Mouse (Mus musculus) urinary bladder, postnatal 25 days (tissue): ENCODE results near the gene Fam107b.
"Not testable (repeated sequence)": the region's sequence is repeated elsewhere in the genome, so short reads cannot be mapped to it uniquely, and the experiment has no call there.

Source experiments
- DNase-seq: peaks from one replicate; pipeline ENCODE4 v3.0.0; 2022; ENCODE audit warnings: low spot score

Fam107b gene

GRCm38 (mm10) chr2:3658900-3659299 is 88.6 kb downstream of the Fam107b start:
- DNase-seq: no peak

GRCm38 (mm10) chr2:3659300-3659910 is 89.1 kb downstream of the Fam107b start:
- no peak for DNase-seq

DNA sequence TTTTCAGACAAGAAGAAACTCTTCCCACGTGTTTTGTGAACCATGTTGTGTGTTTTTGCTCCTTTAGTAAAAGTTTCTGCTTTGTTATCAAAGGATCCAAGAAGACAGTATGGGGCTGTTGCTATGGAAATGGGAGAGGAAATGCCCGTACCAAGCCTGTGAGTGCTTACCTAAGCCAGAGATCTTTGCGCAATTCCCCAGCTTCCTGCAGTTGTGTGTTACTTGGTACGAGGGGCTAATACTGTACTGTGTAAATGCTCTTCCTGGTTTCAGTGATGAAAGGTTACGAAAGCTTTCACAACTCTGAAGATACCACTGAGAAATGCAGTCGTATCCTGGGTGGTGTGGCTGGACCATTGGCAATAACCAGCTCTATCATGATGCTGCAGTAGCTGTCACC is 93.8 kb downstream of the Fam107b start:
- DNase-seq: no peak

GRCm38 (mm10) chr2:3668682-3669081 is 98.4 kb downstream of the Fam107b start:
- no peak for DNase-seq

DNA sequence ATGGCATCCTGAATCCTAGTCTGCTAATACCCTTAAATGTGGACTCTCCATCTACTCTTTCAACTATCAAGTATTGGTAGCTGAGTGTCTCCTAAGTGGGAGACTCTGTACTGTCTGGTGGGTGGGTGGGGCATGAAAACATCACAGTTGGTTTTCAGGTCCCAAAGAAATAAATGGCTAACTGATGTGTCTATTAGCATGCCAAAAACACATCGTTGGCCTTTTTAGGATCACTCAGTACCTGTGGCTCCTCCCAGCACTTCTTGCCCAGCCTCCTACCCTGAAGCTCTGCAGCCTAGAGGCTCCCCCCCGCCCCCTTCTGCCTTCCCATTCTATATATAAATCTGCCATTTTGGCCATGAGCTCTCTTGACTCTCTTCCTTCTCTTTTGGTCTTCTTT is 99.4 kb downstream of the Fam107b start:
- DNase-seq: no peak

- DNase-seq: no peak
These were observed 102.5 kb downstream of the Fam107b start for GRCm38 (mm10) chr2:3672654-3673367.

GRCm38 (mm10) chr2:3675481-3675880 is 105.2 kb downstream of the Fam107b start:
- DNase-seq: no peak

GRCm38 (mm10) chr2:3682699-3683098 is 112.4 kb downstream of the Fam107b start:
- no peak for DNase-seq

GRCm38 (mm10) chr2:3683343-3683742 is 113.1 kb downstream of the Fam107b start:
- no peak for DNase-seq

DNA sequence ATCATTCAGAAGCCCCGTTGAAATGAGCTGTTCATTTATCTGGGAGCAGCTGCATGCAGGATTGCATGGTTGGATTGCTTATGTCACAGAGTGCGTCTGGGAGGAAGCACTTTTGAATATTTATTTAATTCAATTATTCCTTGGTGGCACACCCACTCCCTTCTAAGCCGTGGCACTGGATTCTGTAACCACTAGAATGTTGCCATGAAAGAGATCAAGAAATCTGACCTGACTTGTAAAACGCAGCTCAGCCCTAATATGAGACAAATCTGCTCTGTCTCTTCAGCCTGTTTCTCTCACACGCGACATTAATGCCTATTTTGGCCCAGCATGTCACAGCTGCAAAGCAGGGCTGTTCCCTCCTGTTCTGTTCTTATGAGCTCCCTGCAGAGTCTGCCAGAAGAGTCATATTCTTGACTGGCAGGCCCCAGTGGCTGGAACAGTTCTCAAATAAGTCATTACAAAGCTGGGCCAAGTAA is 113.5 kb downstream of the Fam107b start:
- DNase-seq: no peak

GRCm38 (mm10) chr2:3690221-3690620 is 119.9 kb downstream of the Fam107b start:
- DNase-seq: no peak

DNA sequence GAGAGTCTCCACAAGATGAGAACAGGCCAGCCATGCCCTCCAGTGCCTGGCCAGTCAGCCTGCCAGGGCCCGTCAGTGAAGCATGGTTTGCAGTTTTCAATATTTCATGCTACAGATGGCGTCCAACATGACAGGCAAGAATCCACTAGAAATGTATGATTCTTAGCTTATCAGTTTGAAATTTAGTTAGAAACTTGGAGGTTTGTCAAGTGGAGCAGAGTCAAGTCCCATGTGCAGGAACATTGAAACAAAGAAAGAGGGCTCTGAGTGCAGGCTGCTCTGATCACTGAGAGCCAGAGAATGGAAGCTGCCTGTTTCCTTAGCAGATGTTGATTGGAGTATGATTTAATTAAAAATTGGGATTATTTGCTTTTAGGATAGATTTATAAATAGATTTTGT is 122.5 kb downstream of the Fam107b start:
- DNase-seq: no peak

GRCm38 (mm10) chr2:3695900-3696299 is 125.6 kb downstream of the Fam107b start:
- no peak for DNase-seq

- DNase-seq: no peak
These were observed 130.1 kb downstream of the Fam107b start for GRCm38 (mm10) chr2:3700368-3700767.

GRCm38 (mm10) chr2:3702640-3703190 is 132.4 kb downstream of the Fam107b start:
- no peak for DNase-seq

DNA sequence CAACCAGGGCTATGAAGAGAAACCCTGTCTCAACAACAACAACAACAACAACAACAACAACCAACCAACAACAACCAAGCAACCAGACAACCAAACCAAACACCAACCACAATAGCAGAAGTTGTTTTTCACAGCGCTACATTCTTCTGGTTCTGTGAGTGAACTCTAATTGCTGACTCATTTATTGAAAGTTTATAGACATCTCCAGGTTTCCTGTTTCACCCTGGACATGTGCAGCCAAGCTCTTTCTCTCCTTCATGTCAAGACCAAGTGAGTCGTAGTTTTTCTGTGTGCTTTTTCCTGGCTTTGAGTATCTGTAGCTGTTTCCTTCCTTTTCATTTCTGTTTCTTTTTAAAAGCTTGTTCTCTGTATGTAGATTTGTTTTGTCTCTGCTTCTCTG is 133.5 kb downstream of the Fam107b start:
- no peak for DNase-seq

DNA sequence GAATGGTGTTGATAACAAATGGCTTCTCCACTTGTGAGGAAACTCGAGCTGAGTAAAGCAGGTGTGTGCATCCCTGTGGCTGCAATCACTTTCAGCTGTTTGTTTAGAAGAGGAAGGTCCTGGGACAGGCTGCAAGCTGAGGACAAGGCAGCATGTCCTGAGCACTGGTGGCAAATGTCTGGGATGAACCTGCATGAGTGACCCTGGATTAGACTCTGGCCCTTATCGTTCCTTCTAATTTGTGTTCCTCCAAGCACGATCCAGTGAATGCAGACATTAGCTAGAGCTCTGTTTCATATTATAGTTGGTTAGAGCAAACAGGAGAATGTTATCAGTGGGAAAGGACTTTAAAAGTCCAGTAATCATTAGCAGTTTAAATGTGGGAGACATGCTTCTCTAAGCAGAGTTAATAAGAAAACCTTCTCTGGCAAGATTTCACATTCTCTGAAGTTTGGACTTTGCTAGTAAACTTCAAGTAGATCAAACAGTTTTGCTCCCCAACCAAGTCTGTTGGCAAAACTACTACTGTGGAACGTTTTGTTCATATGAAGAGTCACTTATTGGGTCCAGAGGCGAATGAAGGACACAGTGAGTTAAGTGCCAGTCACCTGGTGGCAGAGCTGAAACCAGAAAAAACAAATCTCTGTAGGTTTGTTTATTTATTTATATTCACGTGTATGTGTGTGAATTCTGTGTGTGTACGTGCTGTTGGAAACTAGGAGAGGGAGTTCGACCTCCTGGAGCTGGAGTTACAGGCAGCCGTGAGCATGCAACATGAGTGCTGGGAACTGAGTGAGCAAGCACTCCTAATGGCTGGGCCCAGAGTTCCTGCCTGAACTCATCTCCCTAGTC is 134.2 kb downstream of the Fam107b start:
- DNase-seq: no peak

DNA sequence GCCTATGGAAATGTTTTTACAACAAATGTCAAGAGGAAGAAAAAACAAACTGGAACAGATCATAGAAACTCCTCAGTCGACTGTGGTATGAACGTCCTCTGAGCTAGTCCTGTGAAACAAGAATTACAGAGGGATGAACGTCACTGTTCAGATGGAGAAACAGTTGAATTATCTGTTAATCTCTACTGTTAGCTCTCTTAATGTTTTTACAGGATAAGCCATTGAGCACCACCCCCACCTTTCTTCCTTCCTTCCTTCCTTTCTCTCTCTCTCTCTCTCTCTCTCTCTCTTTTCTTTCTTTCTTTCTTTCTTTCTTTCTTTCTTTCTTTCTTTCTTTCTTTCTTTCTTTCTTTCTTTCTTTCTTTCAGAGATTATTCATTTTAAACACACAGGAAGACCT is 135.0 kb downstream of the Fam107b start:
- not testable (repeated sequence) for DNase-seq

- DNase-seq: no peak
These were observed 136.9 kb downstream of the Fam107b start for GRCm38 (mm10) chr2:3707236-3707635.

DNA sequence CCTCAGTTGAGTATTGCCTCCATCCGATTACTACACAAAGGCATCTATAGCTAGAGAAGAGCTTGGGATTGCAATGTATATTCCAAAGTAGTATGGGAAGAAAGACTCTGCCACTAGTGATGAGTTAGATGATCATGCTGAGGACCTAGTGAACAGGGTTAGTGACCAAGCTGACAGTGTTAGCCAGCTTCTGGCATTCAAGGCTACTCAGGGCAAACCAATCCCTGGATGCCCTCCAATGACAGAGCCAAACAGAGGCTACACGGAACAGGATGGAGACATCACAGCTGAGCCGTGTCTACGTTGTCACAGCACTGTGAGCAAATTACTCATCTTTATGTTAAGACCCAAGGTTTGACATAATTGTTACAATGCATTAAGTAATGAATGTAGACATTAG is 138.3 kb downstream of the Fam107b start:
- DNase-seq: no peak

- no peak for DNase-seq
These were observed 139.6 kb downstream of the Fam107b start for GRCm38 (mm10) chr2:3709882-3710281.

DNA sequence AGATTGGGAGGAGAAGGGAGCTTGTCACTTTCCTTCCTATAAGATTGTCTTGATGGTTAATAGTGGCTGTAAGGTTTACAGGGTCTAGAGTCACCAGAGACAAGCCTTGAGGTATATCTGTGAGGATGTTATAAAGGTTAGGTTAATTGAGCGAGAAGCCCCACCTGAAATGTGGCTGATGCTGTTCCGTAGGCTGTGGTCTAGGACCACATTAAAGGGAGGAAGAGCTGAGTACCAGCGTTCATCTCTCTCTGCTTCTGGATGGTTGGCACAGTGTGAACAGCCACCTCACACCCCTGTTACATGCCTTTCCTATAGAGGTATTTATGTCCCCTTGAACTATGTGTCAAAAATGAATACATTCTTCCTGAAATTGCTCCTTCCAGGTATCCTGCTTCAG is 140.2 kb downstream of the Fam107b start:
- DNase-seq: no peak
